Mouse (Mus musculus) lung, postnatal 4 days (tissue): Measurements from ENCODE around the gene Gls2.
"Not testable (repeated sequence)": the region's sequence is repeated elsewhere in the genome, so short reads cannot be mapped to it uniquely, and the experiment has no call there.

Experiments
- DNase-seq, 2 experiments: peaks; one replicate each; pipeline ENCODE4 v3.0.0; 2021

Gene Gls2

DNA sequence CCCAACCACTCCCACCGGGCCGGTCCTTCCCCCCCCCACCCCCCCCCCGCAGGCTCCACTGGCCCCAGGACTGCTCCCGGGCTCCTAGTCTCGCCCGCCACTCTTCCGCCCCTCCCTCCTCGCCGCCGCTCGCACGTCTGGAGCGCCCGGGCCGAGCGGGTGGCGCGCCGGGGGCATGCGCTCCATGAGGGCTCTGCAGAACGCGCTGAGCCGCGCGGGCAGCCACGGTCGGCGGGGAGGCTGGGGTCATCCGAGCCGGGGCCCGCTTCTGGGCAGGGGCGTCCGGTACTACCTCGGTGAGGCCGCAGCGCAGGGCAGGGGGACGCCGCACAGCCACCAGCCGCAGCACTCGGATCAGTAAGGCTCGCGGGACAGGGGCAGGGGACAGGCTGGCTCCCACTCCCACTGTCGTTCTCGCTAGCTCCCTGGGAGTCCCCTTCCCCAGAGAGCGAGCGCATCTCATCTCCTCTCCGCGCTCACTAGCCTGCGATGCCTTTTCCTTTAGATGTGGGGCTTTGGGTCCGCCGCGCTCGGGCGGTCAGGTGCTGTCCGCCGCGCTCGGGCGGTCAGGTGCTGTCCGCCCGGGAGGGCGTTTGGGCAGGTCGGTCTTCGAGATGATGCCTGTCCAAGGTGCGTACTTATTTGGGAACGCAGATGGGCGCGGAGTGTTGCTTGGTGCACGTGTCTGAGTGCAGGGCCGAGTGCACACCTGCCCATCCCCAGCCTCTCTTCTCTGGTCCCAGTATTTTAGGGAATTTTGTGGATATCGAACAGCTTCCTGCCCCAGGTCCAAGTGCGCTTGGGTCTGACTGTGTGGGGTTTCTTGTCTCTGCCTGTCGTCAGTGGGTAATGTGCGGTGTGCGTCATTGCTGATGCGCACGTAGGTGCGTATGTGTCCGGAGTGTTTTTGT lies 549 bp downstream of the Gls2 start:
- no peak for DNase-seq

DNA sequence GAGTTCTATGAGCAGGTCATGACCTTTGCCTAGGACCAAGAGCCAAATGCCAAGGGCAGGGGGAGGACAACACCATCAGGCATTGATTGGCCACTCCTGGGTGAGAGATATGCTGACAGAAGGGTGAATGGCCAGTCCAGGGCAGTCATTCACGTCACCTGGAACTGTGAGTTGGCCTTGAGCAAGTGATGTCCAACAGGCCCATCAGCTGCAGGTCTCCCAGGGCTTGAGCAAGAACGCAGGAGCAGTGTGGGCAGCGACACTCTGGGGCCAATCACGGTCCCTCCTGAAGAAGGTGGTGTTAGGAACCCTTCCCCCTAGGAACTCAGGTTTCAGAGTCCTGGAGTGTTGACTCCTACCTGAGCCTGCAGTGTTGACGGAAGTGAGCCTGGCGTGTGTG lies 7.6 kb downstream of the Gls2 start:
- DNase-seq: no peak

DNA sequence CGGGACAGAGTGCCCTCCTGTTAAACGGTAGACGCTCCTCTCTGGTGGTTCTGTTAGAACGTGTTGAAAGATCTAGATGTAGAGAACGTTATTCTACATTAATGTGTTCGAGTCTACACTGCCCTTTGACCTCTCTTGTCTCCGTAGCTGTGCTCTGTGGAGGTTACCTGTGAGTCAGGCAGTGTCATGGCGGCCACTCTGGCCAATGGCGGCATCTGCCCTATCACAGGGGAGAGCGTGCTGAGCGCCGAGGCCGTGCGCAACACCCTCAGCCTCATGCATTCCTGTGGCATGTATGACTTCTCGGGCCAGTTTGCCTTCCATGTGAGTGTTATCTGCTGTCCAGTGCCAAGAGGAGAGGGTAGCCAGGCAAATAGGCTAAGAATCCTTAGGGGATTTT lies 10.7 kb downstream of the Gls2 start:
- DNase-seq: no peak

DNA sequence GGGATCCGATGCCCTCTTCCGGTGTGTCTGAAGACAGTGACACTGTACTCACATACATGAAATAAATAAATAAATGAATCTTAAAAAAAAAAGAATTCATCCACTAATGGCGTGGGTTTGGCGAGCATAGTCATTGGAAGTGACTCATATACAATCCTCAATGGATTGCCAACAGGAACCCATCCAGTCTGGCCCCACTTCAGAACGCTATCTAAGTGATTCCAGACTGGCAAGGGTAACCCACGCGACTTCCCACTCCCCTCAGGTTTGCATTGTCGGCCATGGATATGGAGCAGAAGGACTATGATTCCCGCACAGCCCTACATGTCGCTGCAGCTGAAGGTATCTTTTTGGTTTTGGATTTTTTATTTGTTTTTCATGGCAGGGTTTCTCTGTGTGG lies 14.1 kb downstream of the Gls2 start:
- no peak for DNase-seq

DNA sequence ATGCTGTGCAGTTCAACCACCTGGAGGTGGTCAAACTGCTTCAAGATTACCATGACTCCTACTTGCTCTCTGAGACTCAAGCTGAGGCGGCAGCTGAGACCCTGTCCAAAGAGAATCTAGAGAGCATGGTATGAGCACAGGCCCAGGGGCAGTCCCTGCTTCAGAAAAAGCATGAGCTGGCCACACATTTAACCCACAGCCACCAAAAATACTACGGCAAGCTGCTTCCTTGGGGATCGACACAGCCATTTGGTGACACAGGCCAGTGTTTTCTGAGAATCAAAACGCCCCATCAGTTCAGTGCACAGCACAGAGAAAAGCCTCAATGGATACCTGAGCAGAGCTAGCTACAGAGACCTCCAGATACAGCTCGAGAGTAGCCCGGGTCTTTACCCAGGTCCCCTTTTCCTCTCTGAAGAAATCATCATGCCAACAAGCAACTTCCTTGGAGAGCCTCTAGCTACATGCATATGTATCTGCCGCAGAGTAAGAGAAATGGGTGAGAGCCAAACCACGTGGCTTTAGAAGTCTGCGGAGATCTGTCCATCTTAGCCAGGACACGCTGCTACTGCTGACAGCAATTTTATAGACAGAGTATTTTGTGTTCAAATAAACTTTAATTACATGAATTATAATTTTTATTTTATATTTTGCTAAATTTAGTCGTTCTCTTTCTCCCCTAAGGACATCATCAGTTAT lies 15.2 kb downstream of the Gls2 start:
- DNase-seq: no peak

DNA sequence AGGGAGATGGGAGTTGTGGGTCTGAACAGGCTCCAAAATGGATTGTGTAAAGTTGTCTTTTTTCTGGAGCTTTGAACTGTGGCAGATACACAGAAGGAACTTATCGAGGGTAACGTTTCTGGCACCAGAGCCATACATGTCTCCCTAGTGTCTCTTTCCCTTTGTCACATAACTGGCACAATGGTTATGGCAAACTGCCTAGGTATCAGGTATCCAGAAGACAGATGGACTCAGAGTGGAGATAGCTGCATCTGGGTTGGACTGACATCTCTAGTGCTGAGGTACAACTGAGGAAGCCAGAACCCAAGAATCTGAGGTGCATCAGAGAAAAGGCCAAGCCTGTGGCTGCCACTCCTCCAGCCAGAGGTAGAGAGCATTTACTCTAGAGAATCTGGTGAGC lies 15.9 kb downstream of the Gls2 start:
- DNase-seq: no peak

DNA sequence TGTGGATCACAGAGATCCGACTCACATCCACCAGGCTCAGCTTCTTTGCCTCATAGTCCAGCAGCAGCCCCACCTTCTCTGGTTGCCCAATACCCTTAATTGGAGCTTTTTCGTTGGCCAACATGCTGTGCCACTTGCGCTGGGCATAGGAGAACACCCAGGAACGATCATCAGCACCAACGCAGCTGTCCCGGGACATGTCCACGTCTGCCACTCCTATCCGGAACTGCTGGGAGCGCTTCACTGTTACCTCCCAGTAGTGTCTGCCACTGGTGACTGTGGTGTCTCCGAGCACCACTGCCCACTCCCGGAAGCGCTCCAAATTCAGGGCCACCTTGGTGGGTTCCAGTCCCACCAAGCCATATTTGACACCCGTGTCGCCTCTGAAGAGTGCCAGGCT lies 16.7 kb downstream of the Gls2 start:
- DNase-seq: peak in 1 of 2 experiments; percentile 22

DNA sequence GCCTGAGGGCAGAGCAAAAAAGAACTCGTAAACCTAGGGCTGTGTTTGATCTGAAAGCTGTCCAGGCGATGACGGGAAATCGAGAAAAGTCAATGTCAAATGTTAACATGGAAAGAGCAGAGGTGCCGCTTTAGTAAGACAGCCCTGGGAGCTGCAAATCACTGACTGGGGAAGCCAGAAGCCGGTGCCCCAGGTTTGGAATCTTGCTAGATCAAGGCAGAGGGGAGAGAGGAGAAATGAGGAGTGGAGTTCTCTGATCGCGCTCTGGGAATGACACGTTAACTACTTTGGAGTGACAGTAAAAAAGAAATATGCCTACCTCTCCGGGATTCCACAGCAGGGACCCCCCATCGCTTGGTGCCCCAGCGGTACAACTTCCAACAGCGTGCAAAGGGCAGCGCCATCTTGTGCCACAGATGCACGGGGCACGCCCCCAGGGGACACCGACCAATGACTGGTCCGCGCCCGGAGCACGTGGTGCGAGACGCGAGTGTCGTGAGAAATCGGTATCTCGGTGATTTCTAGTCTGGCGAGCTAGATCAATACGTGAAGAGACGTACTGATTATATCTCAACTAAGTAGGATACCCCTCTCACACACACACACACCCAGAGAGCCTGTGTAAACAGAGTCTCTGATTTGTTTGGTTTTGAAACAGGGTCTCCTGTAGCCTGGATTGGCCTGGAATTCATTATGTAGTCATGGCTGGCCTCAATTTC lies 17.3 kb downstream of the Gls2 start, which contains the start of gene Spryd4:
Spryd4 (minus strand) TSS at position 418 of the 719 bp plus-strand sequence.
- DNase-seq: peak; percentile 90 to 91

DNA sequence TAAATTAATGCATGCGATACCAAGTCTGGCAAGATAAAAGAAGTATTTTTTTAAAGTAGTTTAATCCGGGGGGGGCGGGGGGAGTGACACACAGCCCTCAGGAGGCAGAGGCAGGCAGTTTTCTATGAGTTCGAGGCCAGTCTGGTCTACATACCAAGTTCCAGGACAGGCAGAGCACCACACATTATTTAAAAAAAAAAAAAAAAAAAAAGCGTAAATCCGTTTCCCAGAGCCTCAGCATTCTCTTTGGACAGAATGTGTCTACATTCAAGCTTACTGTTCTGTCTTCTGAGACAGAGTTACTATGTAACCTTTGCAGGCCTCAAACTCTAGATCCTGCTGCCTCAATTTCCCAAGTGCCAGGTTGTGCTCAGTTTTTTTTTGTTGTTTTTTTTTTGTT lies 17.9 kb downstream of the Gls2 start:
- DNase-seq: no peak

DNA sequence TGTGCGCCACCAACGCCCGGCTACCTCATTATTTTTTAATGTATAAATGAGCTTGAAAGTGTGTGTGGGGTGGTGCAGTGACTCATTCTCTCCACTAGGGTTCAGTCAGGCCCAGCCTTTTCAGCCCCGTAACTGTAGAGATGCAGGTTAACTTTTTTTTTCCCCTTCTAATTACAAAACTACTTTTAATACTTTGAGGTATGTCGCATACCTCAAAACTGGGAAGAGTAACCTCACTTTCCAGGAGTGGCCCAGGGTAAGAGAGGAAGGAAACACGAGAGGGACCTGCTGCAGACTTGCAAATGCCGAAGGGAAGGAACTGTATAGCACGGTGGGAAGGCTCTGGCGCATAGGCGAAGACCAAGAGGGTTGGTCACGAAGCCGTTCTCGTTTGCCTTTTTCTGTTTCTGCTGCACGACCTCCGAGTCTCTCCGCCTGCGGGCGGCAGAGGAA lies 18.6 kb downstream of the Gls2 start:
- DNase-seq: peak; percentile 54 to 76

DNA sequence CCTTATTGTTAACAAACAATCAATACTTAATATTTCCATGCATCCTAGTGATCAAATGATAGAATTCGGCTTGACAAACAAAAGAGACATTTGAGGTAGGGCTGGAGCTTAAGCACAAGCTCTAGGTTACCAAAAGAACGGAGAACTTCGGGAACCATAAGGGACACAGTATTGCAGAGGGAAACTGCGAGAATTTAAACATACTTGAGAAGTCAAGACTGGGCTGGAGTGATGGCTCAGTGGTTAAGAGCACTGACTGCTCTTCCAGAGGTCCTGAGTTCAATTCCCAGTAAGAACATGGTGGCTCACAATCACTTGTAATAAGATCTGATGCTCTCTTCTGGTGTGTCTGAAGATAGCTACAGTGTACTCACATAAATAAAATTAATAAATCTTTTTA lies 19.9 kb downstream of the Gls2 start:
- DNase-seq: not testable (repeated sequence)

DNA sequence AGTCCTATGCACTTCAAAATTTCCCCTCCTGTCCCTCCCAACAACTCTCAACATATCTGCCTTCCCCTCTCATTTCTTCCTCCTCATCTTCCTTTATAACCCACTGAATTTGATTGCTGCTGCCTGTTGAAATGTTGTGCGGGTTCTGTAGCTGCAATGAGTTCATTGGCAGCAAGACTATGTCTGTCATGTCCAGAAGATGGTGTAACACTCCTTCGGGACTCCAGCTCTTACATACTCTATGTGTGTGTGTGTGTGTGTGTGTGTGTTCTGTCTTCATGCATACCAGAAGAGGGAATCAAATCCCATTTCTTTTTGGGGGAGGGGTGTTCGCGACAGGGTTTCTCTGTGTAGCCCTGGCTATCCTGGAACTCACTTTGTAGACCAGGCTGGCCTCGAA lies 20.7 kb downstream of the Gls2 start:
- DNase-seq: no peak

DNA sequence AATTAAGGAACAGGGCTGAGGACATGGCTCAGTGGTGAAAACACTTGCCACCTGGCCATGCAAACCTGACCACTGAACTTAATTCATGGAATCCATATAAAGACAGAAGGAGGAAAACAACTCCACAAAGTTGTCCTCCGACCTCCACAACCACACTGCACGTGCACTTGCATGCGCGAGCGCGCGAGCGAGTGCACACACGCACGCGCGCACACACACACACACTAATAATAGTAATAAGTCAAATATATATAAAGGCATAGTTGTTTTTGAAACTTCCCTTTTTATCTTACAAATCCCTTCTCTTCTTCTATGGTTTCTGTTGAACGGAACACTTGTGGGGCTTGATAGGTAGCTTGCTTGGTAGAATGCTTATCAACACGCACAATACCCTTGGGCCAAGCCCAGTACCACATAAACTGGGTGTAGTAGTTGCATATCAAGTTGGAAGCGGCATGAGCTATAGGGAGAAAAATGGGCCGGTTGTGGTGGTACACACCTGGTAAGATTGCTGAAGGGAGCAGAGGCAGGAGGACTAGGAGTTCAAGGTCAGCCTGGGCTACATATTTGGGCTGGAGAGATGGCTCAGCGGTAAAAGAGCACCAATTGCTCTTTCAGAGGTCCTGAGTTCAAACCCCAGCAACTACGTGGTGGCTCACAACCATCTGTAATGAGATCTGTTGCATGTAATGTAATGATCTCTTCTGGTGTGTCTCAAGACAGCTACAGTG lies 24.3 kb downstream of the Gls2 start:
- DNase-seq: no peak

DNA sequence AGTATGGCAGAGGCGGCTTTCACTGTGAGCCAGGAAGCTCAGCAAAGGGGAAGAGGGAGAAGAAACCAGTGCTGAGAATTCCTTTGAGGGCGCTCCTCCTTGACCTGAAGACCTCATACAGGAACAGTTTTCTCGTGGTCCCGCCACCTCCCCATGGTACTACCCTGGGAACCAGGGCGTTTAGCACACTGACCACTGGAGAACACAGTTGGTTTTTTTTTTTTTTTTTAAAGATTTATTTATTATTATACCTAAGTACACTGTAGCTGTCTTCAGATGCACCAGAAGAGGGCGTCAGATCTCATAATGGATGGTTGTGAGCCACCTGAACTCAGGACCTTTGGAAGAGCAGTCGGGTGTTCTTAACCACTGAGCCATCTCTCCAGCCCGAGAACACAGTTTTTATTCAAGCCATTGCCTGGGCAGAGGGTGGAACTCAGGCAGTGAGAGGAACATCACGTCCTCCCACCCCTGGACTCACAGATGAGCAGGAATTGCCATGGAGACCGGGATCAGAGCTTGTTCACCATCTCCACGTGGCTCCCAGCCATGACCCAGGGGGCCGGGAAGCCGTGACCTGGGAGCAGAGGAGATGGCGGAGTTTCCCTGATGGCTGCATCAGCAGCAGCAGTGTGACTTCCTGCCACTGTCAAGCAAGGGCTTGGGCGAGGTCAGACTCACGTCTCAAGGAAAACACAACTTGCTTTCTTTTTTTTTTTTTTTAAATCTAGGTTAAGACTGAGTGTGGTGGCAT lies 27.5 kb downstream of the Gls2 start:
- DNase-seq: no peak

DNA sequence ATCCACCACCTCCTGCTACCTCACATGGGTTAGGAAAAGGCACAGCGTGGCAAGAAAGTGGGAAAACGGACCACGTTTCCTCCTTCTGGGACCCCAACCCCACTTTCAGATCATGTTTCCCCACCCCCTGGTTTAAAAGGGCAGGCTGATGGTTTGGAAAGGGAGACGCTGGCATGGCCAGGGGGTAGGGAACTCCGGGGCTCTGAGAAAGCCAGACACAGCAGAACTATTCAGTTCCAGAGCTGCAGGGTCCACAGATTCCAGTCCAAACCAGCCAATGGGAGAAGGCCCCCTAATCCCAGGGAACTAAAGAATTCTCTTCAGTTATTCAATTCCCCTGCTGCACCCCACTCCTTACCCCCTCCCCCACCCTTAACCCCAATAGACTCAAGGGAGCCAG lies 30.8 kb downstream of the Gls2 start:
- no peak for DNase-seq

DNA sequence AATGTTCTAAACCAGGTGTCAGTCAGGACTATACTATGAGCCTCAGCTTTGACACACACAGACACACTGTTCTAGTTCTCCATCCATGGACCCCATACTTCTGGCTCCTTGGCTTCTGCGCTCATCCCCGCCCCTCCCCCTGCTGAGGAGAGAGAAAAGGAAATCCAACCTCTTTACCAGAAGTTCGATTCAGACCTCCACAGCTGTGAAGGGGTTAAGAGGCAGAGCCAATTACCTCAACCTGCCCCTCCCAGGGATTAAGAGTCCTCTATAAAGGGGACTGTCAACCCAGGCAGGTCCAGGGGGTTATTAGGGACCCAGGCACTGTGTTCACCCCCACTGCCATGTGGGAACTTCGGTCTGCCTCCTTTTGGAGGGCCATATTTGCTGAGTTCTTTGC lies 31.3 kb downstream of the Gls2 start, which contains the start of gene Mip:
Mip (plus strand) TSS at position 301 of the 400 bp plus-strand sequence.
- no peak for DNase-seq

DNA sequence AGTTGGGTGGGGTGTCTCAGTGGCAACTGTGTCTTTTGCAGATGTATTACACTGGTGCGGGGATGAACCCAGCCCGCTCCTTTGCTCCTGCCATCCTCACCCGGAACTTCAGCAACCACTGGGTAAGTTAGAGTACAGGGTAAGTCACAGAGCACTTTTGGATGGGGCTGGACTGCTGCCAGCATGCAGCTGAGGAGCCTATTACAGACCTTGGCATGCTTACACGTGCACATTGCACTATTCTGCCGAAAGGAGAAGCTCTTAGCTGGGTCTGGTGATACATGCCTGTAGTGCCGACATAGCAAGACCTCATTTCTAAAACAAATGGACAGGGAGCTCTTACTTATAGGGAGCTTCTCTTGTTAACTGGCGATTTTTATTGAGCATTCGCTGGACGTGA lies 33.3 kb downstream of the Gls2 start:
- DNase-seq: no peak

DNA sequence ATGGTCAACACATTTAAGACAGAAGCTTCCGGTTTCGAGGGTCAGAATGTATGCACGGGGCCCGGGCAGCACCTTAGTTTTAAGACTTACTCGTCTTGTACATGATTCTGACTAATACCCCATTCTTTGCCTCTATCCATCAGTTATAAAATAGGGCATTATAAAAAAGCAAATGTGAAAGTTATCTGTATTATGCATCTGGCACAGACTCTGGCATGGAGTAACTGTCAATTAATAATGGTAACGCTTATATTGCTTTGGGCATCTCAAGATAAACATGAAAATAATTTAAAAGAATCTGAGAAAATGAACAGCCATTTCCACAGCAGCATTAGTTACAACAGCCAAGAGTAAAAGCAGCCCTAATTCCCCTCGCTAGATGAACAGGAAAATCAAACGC lies 33.8 kb downstream of the Gls2 start:
- no peak for DNase-seq

DNA sequence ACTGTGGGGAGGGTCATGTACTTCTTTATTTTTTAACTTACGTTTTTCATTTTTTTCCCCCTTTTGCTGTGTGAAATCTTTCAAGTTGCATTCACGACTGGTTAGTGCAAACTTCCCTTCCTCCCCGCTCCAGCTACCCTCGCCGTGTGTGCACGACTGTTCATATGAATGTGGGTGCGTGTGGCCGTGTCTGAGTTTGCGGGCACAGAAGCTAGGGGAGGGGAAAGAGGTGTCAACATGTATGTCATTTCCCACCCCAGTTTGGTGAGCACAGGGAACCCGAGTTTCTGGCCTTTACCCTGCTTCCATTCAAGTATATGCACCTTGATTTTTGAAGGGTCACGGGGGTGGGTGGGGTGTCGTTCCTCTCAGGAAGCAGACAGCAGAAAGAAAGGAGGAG lies 36.3 kb downstream of the Gls2 start:
- no peak for DNase-seq

DNA sequence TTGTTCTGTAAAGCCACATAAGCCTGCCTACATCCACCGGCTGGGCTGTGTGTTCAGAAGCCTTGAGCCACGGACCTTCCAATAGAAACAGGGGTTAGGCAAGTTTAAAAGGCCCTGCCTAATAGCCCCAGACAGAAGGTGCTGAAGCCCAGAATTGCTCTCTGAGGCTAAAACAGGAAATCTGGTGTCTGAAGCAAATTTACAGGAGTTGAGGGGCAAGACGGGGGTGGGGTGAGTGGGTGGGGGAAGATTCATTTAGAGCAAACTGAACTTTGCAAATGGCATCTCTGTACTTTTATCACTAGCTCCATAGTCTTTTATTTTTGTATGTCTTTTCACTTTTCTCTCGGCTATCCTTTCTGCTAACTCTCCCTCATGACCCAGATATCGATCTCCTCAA lies 36.9 kb downstream of the Gls2 start:
- DNase-seq: no peak

DNA sequence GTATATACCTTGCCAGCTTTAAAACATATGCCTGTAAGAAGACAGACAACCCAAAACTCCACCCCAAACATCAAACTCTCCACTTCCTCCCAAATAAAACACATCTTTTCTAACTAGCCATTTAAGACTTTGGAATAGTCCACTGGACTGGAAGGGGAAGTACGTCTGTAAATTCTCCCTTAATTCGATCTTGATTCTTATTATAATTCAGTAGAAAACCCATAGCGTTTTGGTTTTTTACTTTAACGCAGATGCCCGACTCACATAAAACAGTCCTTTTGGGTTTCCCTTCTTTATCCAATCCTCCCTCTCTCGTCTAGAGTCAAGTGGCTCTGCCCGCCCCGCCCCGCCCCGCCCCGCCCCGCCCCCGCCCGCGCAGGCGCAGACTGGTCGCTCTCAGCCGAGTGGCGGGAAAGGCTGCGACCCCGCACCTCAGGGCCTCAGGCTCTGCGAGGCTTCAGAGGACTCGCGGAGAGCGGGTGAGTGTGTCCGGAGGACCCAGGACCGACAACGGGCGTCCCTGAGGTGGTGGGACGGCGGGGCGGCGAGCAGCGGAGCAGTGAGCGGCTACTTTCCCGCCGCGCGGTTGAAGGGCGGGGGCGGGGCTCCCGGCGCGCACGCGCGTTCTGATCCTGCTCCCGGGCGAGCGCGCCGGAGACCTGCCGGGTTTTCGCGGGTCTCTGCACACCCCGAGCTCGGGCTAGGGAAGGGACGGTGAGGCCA lies 37.6 kb downstream of the Gls2 start, which contains the start of gene Timeless:
Timeless (plus strand) TSS at position 369 of the 723 bp plus-strand sequence.
- peak; percentile 90 to 91 for DNase-seq
